Mouse (Mus musculus) fat pad, adult 2 months (tissue): ENCODE results near the gene Gm49342.
"Not testable (repeated sequence)": the region's sequence is repeated elsewhere in the genome, so short reads cannot be mapped to it uniquely, and the experiment has no call there.

Source experiments
- DNase-seq: peaks from one replicate; pipeline ENCODE4 v3.0.0-alpha.2; 2011; ENCODE audit warnings: low read depth, low spot score; ENCODE audit errors: extremely low read depth

Gene Gm49342

DNA sequence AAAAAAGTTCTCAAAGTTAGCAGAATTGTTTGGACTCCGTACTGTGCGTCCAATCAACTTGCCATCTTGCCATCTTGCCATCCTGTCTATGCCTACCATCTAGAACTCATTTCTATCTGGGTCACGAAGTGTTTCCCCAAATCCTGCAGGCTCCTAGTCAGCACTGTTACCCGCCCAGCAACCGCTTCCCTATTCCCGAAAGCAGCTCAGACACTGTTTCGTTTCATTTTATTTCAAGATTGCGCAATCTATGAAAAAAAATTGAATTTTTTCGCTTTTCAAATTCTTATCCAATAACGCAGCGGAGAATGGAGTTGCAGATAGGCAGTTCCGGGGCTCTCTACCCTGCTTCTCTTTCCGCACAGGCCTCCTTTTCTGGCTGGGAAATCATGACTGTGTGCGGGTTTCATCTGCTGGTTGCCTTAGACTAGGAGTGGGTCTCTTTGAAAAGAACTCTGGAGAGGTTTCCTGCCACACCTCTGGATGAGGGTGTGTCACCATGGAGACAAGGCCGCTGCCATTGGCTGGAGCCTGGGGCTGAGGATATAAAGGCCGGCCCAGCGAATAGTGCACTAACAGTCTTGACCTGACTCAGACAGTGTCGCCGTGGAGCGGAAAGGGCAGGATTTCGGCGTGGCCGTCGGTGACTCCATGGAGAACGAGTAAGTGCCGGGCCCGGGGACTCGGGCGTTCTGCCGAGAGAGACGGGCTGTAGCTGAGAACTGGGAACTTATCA lies at the start of gene Gm49342:
TSS of gene Gm49342 (plus strand) at position 586 of the 736 bp plus-strand sequence.
- no peak for DNase-seq

DNA sequence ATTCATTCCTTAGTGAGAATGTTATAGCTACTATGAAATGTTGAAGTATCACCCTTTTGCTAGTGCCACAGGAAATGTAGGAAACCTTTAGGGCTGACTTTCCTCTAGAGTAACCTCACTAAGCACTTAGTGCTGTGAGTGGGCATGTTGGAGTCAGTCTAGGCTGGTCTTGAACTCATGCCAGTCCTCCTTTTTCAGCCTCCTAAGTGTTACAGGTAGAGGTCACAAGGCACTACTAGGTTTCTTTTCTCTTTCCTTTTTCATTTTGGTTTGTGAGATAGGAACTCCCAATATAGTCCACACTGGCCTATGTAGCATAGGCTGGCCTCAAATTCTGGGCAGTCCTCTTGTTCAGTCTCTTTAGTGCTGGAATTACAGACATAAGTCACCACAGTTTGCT lies 48.9 kb upstream of the Gm49342 start:
- DNase-seq, result no peak

DNA sequence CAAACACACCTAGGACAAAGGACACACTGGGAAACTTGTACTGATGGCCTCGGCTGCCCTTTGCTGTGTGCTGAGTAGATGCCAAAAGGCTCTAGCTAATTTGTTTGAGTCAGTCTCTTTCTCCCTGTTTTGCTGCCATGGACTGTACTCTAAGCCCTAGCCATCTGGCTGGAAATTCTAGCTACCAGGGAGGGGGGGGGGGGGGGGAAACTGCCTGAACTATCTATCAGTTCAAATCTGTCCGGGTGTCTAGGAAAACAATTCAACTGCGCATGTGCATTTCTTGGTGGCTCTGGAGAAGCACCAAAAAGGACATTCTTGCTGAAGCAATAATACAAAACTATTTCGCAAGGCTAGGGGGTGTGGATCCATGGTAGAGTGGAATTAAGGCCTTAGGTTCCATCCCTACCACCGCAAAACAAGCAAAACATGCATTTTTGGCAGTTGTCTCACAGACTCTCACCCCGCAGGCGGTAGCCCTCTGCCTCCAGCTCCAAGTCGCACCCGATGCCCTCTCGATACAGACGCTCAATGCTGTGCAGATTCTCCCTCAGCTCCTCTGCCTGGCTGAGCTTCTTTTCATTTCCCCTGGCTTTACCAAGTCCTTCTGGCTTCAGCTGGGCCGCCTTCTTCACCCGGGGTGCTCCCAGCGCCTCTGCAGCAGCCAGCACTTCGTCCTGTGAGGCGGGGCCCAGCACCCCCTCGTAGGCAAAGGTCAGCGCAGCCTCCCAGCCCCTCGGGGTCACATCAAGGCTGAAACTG lies 48.2 kb upstream of the Gm49342 start:
- DNase-seq, result peak; percentile 45

DNA sequence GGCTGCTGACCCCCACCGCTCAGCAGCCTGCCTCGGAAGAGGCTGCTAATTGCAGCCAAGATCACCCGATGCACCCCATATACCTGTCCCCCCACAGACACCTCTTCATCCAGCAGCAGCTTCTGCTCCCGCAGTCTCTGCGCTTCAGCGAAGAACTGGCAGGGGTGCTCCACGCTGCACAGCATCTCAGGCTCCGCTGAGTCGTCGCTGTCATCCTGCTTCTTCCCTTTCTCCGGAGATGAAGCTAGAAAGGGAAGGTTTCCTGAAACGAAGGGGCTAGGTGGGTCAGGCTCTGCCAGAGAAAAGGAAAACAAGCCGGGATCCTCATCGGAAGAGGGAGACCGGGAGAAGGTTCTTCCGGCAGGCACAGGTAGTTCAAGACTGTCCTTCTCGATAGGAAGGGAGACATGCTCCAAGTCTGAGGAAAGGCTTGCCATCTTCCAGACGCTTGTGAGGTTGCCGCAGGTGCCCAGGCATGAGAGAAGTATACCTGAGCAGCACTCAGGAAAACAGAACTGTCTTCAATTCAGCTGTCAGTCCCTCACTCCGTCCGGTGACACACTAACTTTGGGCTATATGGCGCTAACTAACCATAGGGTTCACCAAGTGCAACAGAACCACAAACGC lies 47.5 kb upstream of the Gm49342 start:
- DNase-seq, result no peak

DNA sequence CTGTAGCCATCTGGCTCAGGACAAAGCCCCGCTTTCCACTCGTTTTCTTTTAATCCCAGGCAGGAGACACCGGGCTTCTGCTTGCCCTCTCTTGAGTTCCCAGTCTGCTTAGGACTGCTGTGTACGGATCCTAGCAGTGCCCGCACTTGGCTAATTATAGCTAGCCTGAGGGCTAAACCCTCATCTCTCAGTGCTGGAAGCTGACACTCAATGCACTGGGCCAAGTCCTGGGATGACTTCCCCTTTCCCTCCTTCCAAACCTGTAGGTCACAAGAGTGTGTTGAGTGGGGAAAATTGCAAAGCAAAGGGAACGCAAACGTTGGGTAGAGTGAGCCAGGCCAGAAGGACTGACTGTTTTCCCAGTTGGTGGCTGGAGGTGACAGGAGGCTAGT lies 46.9 kb upstream of the Gm49342 start, which contains the start of gene Klhl33:
TSS of gene Klhl33 (minus strand) at position 134 of the 392 bp plus-strand sequence.
- DNase-seq, result no peak

DNA sequence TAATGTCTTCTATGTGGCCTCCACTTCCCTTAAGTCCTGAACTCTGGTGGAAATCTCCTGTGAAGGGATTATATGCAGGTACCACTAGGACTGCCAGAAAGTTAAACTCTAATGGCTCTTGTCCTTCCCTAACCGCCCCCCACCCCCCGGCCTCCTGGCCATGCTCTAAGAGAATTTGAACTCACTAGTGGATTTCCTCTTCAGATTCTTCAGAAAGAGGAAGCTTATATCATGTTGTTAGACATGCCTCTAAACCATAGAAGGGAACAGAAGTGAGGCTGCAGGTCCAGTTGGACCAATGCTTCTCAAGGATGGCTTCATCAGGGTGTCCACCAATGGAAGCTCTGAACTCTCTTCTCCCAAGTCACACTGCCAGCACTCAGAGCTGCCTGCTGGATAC lies 46.3 kb upstream of the Gm49342 start:
- DNase-seq, result not testable (repeated sequence)

DNA sequence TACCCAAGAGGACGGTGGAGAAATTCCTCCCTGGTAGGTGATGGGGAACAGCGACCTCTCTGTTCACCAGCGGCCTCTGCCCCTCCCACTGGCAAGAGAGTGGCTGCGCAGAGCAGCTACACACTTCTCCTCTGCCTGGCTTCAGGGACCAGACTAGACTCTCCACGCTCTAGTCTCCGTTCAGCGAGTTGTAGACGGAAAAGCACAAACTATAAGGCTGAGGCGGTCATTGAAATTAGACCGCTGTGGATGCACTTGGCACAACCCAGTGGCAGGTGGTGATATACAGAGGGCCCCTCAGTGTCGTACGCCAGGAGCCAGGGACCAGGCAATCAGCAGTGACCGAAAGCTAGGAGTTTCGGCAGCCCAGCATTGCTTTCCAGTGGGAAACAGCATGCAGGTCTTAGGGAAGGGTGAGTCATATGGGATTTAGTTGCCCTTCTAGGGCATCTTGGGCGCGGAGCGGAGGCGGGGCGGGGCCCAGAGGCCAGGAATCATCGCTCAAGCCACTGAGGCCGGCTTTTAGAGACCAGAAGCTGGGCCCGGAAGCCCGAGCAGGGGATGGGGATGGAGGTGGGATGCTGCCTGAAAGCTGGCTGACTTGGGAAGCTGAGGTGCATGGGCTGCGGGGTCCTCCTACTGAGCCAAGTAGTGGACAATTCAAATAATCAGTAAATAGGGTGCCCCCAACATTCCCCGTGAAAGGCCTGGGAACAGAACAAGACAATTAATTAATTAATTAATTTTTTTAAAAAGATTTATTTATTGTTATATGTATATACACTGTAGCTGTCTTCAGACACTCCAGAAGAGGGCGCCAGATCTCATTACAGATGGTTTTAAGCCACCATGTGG lies 40.1 kb upstream of the Gm49342 start:
- no peak for DNase-seq

DNA sequence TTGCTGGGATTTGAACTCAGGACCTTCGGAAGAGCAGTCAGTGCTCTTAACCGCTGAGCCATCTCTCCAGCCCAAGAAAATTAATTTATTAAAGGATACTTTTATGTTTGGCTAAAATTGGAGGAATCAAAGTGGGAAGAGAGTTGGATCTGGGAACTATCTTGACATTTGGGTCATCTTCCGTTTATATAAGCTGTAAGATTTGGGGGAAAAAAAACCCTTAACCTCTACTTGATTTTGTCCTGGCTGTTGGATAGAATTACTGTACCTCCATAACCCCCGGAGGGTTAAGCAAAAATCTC lies 39.5 kb upstream of the Gm49342 start:
- DNase-seq, result no peak

DNA sequence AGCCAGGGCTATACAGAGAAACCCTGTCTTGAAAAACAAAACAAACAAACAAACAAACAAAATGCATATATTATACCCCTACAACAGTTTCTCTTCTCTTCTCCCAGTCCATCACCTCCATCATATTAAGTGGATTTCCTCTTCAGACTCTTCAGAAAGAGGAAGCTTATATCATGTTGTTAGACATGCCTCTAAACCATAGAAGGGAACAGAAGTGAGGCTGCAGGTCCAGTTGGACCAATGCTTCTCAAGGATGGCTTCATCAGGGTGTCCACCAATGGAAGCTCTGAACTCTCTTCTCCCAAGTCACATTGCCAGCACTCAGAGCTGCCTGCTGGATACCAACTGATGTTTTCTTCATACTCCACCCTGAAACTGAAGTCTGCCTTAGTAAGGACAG lies 39.0 kb upstream of the Gm49342 start:
- DNase-seq, result not testable (repeated sequence)

DNA sequence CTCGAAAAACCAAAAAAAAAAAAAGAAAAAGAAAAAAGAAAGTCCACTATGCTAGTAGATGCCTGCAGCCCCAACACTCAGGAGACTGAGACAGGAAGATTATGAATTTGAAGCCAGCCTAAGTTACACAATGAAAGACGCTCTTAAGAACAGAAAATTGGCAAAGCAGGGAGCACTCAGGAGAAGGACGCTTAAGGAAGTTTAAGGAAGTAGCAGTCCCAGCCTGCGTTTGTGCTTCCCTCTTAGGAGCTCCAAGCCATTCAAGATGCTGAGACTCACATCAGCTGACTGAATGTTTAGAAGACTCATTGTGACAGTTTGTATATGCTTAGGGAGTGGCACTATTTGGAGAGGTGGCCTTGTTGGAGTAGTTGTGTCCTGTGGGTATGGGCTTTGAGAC lies 36.2 kb upstream of the Gm49342 start:
- DNase-seq, result no peak

DNA sequence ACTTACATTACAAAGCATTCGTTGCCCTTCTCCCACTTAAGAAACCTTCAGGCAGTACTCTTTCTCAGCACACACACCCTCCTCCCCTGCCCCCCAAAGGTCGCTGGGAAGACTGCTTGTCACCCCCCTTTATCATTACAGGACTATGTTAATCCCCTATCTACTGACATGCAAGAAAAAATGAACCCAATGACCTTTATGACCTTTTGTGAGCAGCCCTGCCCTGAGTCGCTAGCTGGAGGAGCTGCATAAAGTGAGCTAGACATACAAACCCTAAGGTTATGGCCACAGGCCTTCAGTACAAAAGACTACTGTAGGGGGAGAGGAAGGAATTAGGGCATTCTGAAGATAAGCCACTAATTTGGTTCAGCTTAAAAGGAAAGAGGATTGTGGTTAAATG lies 33.0 kb upstream of the Gm49342 start:
- DNase-seq, result no peak

DNA sequence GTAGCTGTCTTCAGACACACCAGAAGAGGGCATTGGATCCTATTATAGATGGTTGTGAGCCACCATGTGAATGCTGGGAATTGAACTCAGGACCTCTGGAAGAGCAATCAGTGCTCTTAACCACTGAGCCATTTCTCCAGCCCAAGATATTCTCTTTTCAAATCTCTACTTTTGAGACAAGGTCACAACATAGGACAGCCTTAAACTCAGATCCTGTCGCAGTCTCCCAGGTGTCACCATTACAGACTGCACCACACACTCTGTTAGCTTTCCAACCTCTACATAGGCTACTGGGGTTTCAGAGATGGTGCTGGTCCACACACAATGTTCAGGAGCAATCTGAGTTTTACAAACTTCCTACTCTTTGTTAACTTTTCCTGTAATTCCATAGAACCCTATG lies 20.9 kb upstream of the Gm49342 start:
- not testable (repeated sequence) for DNase-seq

DNA sequence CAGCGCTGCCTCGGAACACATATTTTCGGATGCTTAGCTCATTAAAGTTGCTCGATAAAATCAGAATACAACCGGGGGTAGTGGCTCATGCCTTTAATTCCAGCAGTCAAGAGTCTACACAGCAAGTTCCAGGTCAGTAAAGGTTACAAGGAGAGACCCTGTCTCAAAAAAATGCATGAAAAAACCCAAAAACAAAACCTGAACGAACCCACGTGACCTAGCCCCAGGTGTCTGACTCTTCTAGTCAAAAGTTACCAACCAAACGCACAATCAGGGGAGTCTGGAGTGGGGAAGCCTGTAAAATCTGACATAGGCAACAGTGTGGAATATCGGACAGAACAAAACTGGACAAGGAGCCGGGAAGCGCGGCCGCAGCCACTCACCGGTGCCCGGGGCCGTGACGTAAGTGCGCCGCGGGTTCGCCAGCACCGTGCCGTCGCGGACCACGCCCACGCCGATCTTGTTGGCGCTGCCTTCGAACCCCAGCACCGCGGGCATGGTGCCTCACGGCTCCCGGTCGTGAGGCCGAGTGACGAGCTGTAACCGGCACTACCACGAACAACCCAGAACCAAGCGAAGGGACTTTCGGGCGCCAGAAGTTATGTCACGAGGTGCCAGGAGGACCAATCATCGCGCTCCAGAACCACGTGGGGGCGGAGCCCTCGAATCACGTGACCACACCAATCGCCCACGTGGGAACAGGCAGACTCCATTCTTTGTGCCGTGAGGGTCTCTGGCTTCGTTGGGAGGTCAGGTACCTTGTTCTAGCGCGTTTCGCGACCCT lies 19.8 kb upstream of the Gm49342 start, which contains the start of the genes Osgep and Apex1:
TSS of gene Osgep (minus strand) at position 613 of the 784 bp plus-strand sequence.
TSS of gene Apex1 (plus strand) at position 688 of the 784 bp plus-strand sequence.
- peak; percentile 78 for DNase-seq

DNA sequence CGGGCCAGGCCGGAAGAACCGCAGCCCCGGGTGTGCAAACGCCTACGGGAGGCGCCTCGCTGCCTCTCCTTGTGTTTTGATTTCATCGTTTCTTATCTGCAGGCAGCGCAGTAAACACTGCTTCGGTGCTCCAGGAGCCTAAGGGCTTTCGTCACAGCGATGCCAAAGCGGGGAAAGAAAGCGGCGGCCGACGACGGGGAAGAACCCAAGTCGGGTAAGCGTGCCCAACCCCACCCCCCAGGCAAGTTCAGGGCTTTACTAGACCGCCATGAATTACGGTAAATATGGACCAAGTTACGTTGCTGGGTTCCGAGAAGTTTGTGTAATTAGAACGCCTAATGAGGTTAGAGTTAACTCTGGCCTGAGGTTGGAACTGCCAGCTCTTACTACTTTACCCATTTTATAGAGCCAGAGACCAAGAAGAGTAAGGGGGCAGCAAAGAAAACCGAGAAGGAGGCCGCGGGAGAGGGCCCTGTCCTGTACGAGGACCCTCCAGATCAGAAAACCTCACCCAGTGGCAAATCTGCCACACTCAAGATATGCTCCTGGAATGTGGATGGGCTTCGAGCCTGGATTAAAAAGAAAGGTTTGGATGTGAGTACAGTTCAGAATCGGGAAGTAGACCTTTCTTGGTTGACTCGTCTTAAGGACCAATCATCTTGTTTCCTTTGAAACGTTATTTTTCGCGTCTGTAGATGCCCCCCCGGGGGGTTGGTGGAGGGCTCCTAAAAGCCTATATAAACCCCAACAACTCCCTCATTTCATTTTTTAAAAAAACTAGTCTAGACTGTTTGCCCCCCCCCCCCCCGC lies 19.0 kb upstream of the Gm49342 start:
- DNase-seq, result no peak

DNA sequence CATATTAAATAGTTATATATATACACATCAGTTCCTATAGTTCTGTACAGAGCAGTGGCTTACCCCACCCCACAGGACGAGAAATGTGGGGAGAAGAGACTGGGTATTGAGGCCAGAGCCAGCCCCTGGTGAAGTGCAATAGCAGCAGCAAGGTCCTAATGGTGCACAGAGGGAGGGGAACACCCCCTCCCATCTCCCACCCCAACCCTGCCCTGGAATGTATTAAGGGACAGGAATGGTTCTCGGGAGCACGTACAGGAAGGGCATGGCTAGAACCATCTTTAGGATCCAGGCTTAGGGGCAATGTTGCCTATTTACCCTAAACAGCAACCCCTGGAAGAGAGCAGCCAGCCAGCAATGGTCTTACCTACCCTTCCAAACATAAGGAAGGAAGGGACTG lies 17.0 kb upstream of the Gm49342 start:
- DNase-seq, result no peak

DNA sequence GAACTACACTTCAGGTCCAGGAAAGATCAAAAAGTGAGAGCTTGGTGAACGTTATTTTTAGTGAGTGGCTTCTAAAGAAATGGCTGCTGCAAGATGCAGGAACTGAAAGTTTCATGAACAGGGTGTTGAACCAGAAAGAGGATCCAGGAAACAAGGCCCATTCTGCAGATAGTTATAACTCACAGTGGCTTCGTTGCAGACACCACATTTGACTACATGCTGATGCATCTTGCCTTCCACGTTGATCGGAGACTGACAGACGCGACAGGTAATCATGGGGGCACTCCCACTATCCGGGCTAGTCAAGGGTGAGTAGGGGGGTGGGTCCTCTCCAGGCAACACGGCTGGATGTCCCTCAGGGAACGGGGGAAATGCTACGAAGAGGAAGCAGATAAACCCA lies 14.4 kb upstream of the Gm49342 start:
- no peak for DNase-seq

DNA sequence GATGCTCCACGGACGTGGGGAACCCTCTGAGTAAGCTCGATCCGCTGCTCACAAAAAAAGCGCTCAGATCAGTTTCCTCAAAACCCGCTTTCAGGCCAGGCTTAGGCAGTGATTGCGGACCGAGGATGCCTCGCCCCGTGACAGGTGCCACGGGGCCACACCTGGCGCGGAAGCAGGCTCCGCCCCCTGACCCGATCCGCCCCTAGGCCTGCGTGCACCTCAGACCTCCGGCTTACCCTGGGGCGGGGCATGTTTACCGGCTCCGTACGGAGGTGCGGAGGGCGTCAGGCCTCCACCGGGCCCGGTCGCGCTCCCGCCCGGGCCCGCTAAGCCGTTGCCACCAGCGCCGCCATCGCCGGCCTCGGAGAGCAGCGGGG lies 14.0 kb upstream of the Gm49342 start:
- no peak for DNase-seq

DNA sequence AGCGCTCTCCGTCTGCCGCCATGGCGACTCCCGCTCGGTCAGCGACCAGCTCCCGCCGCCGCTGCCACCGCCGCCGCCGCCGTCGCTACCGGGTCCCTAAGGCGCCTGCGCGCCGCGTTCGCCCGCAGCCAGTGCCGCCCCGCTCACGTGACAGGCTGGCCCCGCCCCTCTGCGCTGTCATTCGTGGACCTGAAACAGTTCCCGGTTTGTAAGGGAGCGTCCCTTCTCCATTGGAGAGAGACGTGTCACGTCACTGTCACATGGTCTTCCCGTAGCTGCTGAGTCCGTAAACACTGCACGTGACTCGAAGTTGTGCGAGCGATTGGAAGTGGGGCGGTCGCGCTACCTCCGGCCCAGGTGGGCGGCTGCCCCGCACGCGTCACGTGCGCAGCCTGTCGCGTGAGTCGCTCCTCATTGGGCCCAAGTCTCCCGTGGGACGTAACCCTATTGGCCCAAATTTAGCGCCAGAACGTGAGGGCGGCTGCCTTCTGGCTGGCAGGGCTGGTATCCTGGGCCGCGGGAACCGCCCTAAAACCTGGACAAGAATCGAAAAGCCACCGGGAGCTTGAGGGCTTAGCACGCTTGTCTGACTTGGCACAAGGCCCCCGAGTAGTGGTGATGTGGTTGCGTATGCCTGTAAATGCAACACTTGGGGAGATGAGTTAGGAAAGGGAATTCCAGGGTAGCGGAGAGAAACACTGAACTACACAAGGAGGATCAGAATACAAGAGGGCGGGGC lies 13.4 kb upstream of the Gm49342 start, which contains the start of the genes Pip4p1 and Pnp:
TSS of gene Pip4p1 (minus strand) at position 103 of the 739 bp plus-strand sequence.
TSS of gene Pnp (plus strand) at position 329 of the 739 bp plus-strand sequence.
- DNase-seq, result peak; percentile 98
